Mouse (Mus musculus): Measurements from ENCODE around the gene Klhl6. TPM values are rescaled to one million over a fixed set of nuclear protein-coding genes. Genes with fewer than 3 reads are reported as not detected.

Klhl6 gene
- polyA plus RNA-seq, 1 experiment from 2014 or later, result 8.2 TPM

GRCm38 (mm10) chr16:19904734-19905479 lies 77.9 kb downstream of the Klhl6 start:
- no peaks in the 10 kb centered on the region for H3K9me3 ChIP-seq (ENCODE audit: control insufficient read depth, low read length)
- ATAC-seq, result peak; percentile 50; the same call in 1 of the 2 replicates
- WGBS, result 28% methylated on average over 2 of the region's 2 CpGs
- H3K4me2 ChIP-seq (ENCODE audit: low read depth, low read length), result no peak overlapping the region
- no peak overlapping the region for H3K27ac ChIP-seq (ENCODE audit: low read length)
- no peaks in the 10 kb centered on the region for H3K36me3 ChIP-seq (ENCODE audit: control insufficient read depth, insufficient read depth, low read length)
- H3K4me1 ChIP-seq (ENCODE audit: control insufficient read depth, insufficient read depth, low read length), result peaks cover 6% of the 10 kb centered on the region; the same call in 1 of the 2 replicates
- no peak overlapping the region for H3K9ac ChIP-seq (ENCODE audit: low read depth, low read length)
- no peaks in the 10 kb centered on the region for H3K27me3 ChIP-seq (replicated peaks; ENCODE audit: control insufficient read depth, insufficient read depth, low read length)
- H3K4me3 ChIP-seq (ENCODE audit: low read length), result no peak overlapping the region

GRCm38 (mm10) chr16:19903792-19904191 lies 79.0 kb downstream of the Klhl6 start:
- 93% methylated on average over 1 of the region's 1 CpGs for WGBS
- Histone ChIP-seq H3K9me3 (ENCODE audit: control insufficient read depth, low read length) (no peaks in the 10 kb centered on the region), H3K4me2 (ENCODE audit: low read depth, low read length) (no peak overlapping the region), H3K4me1 (ENCODE audit: control insufficient read depth, insufficient read depth, low read length) (peaks cover 6% of the 10 kb centered on the region; the same call in 1 of the 2 replicates), H3K4me3 (ENCODE audit: low read length) (no peak overlapping the region), H3K27me3 (replicated peaks; ENCODE audit: control insufficient read depth, insufficient read depth, low read length) (no peaks in the 10 kb centered on the region), H3K27ac (ENCODE audit: low read length) (no peak overlapping the region), H3K9ac (ENCODE audit: low read depth, low read length) (no peak overlapping the region), H3K36me3 (ENCODE audit: control insufficient read depth, insufficient read depth, low read length) (no peaks in the 10 kb centered on the region)
- ATAC-seq, result no peak

Other genes starting within 250 kb of the Klhl6 start
- 5.6 and 7.7 TPM in 2 replicates for gene B3gnt5, start 222.8 kb downstream of the Klhl6 start, polyA plus RNA-seq (2015; fragmentation: Nextera tagmentation; extraction: Ambion mirVana)
- 15.3 and 16.4 TPM in 2 replicates for gene Klhl24, start 114.5 kb upstream of the Klhl6 start, polyA plus RNA-seq (2015; fragmentation: Nextera tagmentation; extraction: Ambion mirVana)
- 15.2 and 15.5 TPM in 2 replicates for gene Yeats2, start 158.0 kb upstream of the Klhl6 start, polyA plus RNA-seq (2015; fragmentation: Nextera tagmentation; extraction: Ambion mirVana)

All from intestine, embryonic 16.5 days (tissue).